Mouse (Mus musculus) kidney, adult 18-20 months (tissue): ENCODE measurements around the gene Kcnj8.
"Not testable (repeated sequence)": the region's sequence is repeated elsewhere in the genome, so short reads cannot be mapped to it uniquely, and the experiment has no call there.

ENCODE experiments used
- DNase-seq: peaks from one replicate; pipeline ENCODE4 v3.0.0; 2021

Kcnj8 gene

DNA sequence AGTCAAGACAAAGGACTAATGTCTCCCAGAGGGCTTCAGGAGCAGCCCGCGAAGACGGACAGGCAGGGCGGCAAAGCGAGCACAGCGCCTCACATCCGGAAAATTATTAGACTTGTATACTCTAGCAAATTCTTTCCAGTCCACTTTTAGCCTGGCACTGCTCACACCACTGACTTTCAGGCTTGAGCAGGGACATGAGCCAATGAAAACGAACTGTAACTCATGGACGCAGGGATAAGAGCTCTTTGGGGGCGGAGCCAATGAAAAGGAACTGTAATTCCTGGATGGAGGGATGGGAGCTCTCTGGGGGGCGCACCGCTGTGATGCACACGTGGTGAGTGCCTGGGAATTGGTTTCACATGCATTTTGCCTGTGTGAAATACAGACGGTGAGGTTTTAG, 26.3 kb downstream of the Kcnj8 start:
- no peak for DNase-seq

DNA sequence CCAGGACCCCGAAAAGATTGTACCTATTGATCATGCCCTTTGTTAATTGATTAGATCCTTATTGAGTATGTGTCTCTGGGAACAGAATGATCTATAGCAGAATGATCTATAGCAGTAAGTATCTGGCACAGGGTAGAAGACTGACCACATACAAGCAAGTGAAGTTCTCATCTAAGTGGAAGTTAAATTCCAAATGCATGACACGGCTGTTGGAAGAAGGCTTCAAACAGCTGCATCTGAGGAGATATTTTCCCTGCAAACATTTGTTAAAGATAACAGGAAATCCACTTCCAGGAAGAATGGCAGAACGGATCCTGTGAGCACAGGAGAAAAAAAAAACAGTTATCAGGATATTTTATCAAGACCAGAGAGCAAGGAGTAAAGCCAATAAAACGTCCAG, 27.8 kb downstream of the Kcnj8 start:
- no peak for DNase-seq

GRCm38 (mm10) chr6:142542800-142543175, 28.6 kb downstream of the Kcnj8 start:
- DNase-seq = no peak

DNA sequence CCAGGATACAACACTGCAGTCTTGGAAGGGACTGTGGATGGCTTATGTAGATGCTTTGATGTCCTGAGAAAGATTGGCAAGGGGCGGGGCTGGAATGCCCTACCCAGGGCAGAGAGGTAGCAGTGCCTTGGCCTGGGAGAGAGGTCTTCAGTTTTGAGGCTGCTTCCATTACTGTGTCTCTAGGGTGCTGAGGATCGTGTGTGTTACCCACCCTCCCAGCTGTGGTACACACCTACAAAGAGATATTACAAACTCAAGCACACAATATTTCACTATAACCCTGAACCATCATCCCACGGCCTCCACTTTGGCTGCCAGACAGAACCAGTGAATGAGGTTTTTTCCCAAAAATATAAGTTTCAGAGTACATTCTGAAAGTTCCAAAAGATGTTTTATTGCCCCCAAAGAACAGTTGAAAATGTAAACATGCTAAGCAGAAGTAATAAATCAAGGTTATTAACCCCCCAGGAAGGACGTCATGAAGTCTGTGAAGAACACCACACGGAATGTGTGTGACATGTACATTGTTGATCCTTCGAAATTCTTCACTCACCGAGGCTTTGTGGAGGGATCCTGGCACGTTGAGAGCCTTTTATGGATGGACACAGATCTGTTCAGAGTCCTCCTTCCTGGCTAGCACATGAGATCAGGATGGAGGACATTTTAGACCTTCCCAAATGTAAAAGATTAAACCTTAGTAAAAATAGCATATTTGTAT, 29.2 kb downstream of the Kcnj8 start:
- DNase-seq = no peak

DNA sequence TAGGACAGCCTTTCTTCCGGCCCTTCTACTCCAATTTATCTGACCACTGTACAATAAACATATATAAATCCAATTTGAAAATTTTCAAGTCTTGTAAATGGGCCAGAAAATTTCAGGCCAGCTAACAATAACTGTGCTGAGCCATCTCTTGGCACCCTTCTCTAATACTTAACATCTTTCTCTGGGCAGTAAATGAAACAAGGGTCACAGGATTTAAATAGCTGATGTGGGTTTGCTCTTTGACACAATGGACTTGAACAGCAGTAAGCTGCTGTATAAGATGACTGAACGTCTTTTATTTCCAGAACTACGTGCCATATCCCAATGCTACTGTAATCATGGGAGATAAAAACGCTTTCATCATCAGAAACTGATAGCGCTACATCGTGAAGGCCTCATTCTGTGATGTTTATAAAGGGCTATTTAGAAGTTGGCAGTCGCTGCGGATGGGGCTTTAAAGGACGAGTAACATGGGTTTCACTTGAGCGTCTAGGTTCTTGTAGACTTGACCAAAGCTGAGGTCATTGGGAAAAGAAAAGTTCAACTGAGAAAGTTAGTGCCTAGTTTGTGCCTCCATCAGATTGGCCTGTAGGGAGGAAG, 30.8 kb downstream of the Kcnj8 start:
- DNase-seq = no peak

DNA sequence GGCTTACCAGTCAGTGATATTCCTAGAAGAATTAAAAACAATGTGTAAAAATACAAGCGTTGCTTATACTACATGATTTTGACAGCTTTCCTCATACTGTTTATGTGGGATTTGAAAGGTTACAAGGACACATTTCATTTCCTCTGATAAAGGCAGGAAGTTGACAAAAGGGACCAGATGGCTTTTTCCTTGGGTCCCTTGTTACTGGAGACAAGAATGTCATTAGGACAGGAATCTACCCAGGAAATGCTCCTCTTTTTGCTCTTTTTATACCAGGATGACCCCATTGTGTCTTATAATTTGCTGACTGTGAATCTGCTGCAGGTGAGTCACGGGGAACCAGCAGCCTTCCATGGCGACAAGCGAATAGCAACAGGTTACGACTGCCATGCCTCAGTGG, 31.3 kb downstream of the Kcnj8 start:
- no peak for DNase-seq

DNA sequence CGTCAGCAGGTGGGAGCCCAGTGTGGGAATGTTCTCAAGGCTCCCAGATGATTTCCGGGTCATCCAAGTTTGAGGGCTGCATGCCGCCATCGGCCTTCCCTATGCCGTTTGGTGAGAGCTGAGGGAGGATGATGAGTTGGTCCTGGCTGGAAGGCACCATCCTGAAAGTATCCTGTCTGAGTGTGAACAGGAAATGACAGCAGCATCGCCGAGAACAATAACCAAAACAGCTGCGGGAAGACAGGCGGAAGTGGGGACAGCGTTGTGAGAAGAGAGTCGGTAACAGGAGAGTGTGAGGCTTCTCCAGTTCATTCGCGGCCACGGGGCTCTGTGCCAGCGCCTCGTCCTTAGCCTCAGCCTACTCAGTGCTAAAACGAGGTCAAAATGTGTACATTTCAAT, 32.9 kb downstream of the Kcnj8 start:
- DNase-seq = peak; percentile 60

GRCm38 (mm10) chr6:142533412-142533811, 38.0 kb downstream of the Kcnj8 start:
- DNase-seq = no peak

GRCm38 (mm10) chr6:142532686-142533085, 38.7 kb downstream of the Kcnj8 start:
- DNase-seq = no peak

GRCm38 (mm10) chr6:142532141-142532540, 39.3 kb downstream of the Kcnj8 start:
- peak; percentile 52 for DNase-seq

DNA sequence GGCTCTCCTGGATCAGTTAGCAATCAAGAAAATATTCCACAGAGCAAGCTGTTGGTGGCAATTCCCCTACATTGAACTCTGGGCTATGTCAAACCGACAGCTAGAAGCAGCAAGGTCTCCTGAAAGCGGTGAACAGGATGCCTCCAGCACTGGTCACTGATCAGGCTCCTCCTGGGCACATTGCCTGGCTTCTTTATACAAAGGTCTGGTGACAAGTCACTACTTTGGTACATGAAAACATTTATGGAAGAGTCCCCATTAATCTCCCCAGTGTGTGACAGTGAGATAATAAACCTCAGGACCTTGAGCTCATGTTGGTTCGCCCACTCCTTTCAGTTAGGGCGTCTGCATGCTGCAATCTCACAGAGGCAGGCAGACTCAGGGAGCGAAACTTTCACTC, 41.0 kb downstream of the Kcnj8 start:
- peak; percentile 22 for DNase-seq

DNA sequence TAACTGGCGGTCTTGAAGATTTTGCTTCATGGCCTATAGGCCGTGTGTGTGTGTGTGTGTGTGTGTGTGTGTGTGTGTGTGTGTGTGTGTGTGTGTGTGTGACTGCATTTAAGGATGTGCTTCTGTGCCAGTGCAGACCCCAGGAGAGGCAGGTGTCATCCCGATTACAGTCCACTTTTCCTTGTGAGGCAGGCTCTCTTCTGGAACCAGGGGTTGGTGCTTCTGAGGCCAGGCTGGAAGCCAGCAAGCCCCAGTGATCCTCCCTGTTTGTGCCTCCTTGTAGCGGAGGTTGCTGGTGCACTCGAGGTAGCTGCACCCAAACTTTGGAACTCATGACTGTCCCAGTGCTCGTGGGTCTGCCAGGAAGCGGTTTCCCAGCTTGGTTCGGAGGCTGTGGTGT, 41.7 kb downstream of the Kcnj8 start:
- DNase-seq = no peak

DNA sequence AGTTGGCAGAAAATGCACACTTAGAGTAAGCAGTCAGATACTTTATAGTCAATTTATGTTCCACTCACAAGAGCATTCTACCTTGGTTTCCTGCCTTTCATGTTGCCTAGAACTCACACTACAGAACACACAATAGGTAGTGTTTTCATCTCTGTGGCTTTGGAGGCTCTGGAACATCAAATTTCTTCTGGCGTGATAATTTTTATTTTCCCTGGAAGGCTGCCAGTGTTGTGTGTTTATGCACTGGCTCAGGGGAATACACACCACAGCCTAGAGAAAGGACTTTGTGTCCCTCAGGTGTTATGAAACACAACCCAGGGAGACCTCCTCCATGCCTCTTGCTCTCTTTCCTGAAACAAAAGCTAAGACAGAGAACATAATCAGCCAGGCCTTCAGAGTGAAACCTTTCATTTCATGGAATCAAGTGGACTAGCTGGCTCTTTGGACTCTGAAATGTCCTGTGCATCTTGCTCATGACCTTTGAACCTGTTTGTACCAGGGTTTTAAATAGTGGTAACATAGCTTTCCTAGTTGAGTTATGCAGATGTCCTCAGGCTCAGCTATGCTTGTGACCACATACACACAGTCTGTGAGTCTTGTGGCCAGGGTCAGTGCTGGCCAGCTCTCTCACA, 43.4 kb downstream of the Kcnj8 start:
- DNase-seq = peak; percentile 54

DNA sequence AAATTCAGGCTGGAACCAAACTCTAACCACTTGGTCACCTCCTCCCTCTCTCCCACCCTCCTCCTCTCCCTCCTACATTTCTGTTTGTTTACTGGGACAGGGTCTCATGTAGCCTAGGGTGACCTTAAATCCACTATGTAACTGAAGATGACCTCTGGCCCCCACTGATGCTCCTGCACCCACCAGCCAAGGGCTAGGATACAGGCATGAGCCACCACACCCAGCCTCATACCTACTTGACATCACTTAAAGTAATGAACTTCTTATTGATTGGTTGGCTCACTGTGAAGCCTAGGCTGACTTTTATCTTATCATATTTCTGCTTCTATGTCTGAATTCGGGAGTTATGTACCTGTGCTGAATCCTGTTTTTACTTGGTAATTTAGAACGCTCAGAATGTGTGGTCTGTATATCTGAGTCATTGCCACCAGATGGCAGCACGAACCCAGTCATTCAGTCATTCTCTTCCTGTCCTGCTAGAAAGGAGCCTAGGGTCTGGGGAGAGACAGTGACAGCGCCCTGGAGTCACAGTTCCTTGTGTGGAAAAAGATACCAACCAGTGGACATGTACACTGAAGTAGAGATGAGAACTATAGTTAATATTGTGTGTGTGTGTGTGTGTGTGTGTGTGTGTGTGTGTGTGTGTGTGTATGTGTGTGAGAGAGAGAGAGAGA, 46.6 kb downstream of the Kcnj8 start:
- peak; percentile 78 for DNase-seq

GRCm38 (mm10) chr6:142521591-142522110, 49.8 kb downstream of the Kcnj8 start:
- DNase-seq = no peak

DNA sequence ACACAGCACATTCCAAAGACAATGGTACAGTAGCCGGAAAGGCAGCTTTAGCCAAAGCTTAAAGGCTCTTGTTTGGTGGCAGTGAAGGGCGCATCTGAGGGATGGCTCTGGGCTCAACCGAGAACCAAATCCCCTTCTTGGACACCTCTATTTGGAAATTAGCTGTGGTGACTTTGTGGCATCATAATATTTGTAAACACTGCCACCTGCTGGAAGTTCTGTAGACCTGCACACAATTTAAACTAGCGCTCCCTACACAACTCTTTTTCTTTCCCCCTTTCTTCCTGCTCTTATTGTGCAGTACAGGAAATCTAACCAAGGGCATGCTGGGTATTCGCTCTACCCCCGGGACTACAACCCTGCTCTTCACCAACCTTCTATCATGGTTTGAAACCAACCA, 52.3 kb downstream of the Kcnj8 start:
- DNase-seq = peak; percentile 32

GRCm38 (mm10) chr6:142515379-142515778, 56.0 kb downstream of the Kcnj8 start:
- not testable (repeated sequence) for DNase-seq

- peak; percentile 70 for DNase-seq
These were observed 56.5 kb downstream of the Kcnj8 start for GRCm38 (mm10) chr6:142514912-142515311.
